Mouse (Mus musculus) embryonic facial prominence, embryonic 12.5 days (tissue): ENCODE results near the gene Trim71. TPM values are rescaled to one million over a fixed set of nuclear protein-coding genes. Genes with fewer than 3 reads are reported as not detected.
"Not testable (repeated sequence)": the region's sequence is repeated elsewhere in the genome, so short reads cannot be mapped to it uniquely, and the experiment has no call there.

Experiments
- ATAC-seq: fragments of 200-750 bp; cut with Nextera tagmentation; 2 replicates; pipeline ENCODE4 v1.8.0; 2017; ENCODE audit not compliant: insufficient number of reproducible peaks, insufficient read depth, low FRiP score, low TSS enrichment
- H3K27ac ChIP-seq: fragments of 300-500 bp; sonication (generic); 2 replicates; pipeline ENCODE4 v1.5.1; 2016; ENCODE audit warnings: mild to moderate bottlenecking
- H3K27me3 ChIP-seq: fragments of 300-500 bp; sonication (generic); 2 replicates; pipeline ENCODE4 v1.6.1; 2016; ENCODE audit warnings: mild to moderate bottlenecking, moderate library complexity
- H3K36me3 ChIP-seq: fragments of 300-500 bp; sonication (generic); 2 replicates; pipeline ENCODE4 v1.6.1; 2016; ENCODE audit warnings: mild to moderate bottlenecking
- H3K4me1 ChIP-seq: fragments of 300-500 bp; sonication (generic); 2 replicates; pipeline ENCODE4 v1.6.1; 2016
- H3K4me2 ChIP-seq: fragments of 300-500 bp; sonication (generic); replicated peaks from 2 replicates; pipeline ENCODE4 v1.6.1; 2016; ENCODE audit warnings: mild to moderate bottlenecking, moderate library complexity
- H3K4me3 ChIP-seq: fragments of 300-500 bp; sonication (generic); 2 replicates; pipeline ENCODE4 v1.5.1; 2016; ENCODE audit warnings: mild to moderate bottlenecking
- H3K9ac ChIP-seq: fragments of 300-500 bp; sonication (generic); 2 replicates; pipeline ENCODE4 v1.6.1; 2016; ENCODE audit warnings: mild to moderate bottlenecking, moderate library complexity
- H3K9me3 ChIP-seq: fragments of 300-500 bp; sonication (generic); 2 replicates; pipeline ENCODE4 v1.6.1; 2016; ENCODE audit warnings: mild to moderate bottlenecking, moderate library complexity
- whole genome bisulfite sequencing: fragments of 180-500 bp; shearing (Covaris S2); methylation state at CpG from one replicate; pipeline ENCODE4 v1.1.7; 2016; 5-methylcytosine and 5-hydroxymethylcytosine counted together
- polyA plus RNA-seq: library from polyadenylated mRNA; unstranded; fragments of >200 nt; fragmentation: Nextera tagmentation; extraction: Ambion mirVana; gene quantifications from 2 replicates; pipeline ENCODE4 v1.2.1, GENCODE M21; 2016

The Trim71 gene
- polyA plus RNA-seq, 1 experiment from 2014 or later = 0.95 TPM

- WGBS = 64% methylated on average over 5 of the region's 5 CpGs
- Histone ChIP-seq H3K36me3 (no peaks in the 10 kb centered on the region), H3K4me1 (peaks cover 16% of the 10 kb centered on the region), H3K9me3 (no peaks in the 10 kb centered on the region), H3K27ac (no peak overlapping the region), H3K9ac (no peak overlapping the region), H3K4me2 (no peak overlapping the region), H3K27me3 (no peaks in the 10 kb centered on the region), H3K4me3 (no peak overlapping the region)
- ATAC-seq = no peak
Observed at GRCm38 (mm10) chr9:114522041-114522440, 42.1 kb downstream of the Trim71 start.

- H3K27me3 ChIP-seq, ATAC-seq, H3K4me3 ChIP-seq, H3K4me1 ChIP-seq, H3K27ac ChIP-seq, H3K9ac ChIP-seq, H3K4me2 ChIP-seq, H3K36me3 ChIP-seq, H3K9me3 ChIP-seq: not testable (repeated sequence)
- WGBS = 73% methylated on average over 4 of the region's 4 CpGs
Observed at GRCm38 (mm10) chr9:114520529-114520928, 43.6 kb downstream of the Trim71 start.

- 71% methylated on average over 9 of the region's 9 CpGs for WGBS
Observed at GRCm38 (mm10) chr9:114518812-114519477, 45.2 kb downstream of the Trim71 start.

GRCm38 (mm10) chr9:114517924-114518497 is 46.2 kb downstream of the Trim71 start:
- peaks cover 12% of the 10 kb centered on the region for H3K9me3 ChIP-seq
- H3K4me3 ChIP-seq = no peak overlapping the region
- no peaks in the 10 kb centered on the region for H3K27me3 ChIP-seq
- ATAC-seq = no peak
- 83% methylated on average over 13 of the region's 13 CpGs for WGBS
- 0 out of 2 replicates have a peak, but pooled peaks cover 6% of the 10 kb centered on the region for H3K4me1 ChIP-seq
- H3K27ac ChIP-seq = no peak overlapping the region
- H3K4me2 ChIP-seq = no peak overlapping the region
- H3K36me3 ChIP-seq = peaks cover 11% of the 10 kb centered on the region
- no peak overlapping the region for H3K9ac ChIP-seq

More at GRCm38 (mm10) chr9:114518812-114519477, 45.2 kb downstream of the Trim71 start:
- Histone ChIP-seq H3K9me3 (peaks cover 2% of the 10 kb centered on the region; the same call in 1 of the 2 replicates), H3K4me2 (no peak overlapping the region), H3K9ac (no peak overlapping the region), H3K27me3 (no peaks in the 10 kb centered on the region), H3K4me1 (0 out of 2 replicates have a peak, but pooled peaks cover 6% of the 10 kb centered on the region), H3K4me3 (no peak overlapping the region), H3K27ac (no peak overlapping the region), H3K36me3 (peaks cover 1% of the 10 kb centered on the region)
- no peak for ATAC-seq

- WGBS = 77% methylated on average over 11 of the region's 11 CpGs
- 0 out of 2 replicates have a peak within 1 kb of the TSS, but pooled peaks have one; percentile 17 for H3K27ac ChIP-seq
- ATAC-seq = no peak
Observed at GRCm38 (mm10) chr9:114515364-114515763, 48.8 kb downstream of the Trim71 start, which contains the start of gene C130032M10Rik. C130032M10Rik (plus strand) TSS chr9:114515697.

GRCm38 (mm10) chr9:114512831-114513230 is 51.3 kb downstream of the Trim71 start:
- H3K4me3 ChIP-seq = no peak overlapping the region
- H3K27me3 ChIP-seq = no peaks in the 10 kb centered on the region
- H3K27ac ChIP-seq = no peak overlapping the region
- WGBS = 96% methylated on average over 21 of the region's 21 CpGs
- no peak overlapping the region for H3K9ac ChIP-seq
- no peak overlapping the region for H3K4me2 ChIP-seq
- H3K36me3 ChIP-seq = peaks cover 24% of the 10 kb centered on the region
- H3K4me1 ChIP-seq = 0 out of 2 replicates have a peak, but pooled peaks cover 6% of the 10 kb centered on the region
- peaks cover 17% of the 10 kb centered on the region for H3K9me3 ChIP-seq
- ATAC-seq = no peak

More at GRCm38 (mm10) chr9:114515364-114515763, 48.8 kb downstream of the Trim71 start, which contains the start of gene C130032M10Rik:
- Histone ChIP-seq H3K4me2 (no peak within 1 kb of the TSS), H3K9ac (no peak within 1 kb of the TSS), H3K4me3 (no peak within 1 kb of the TSS), H3K4me1 (0 out of 2 replicates have a peak, but pooled peaks cover 6% of the 10 kb centered on the region), H3K27me3 (no peaks in the 10 kb centered on the region), H3K36me3 (peaks cover 21% of the 10 kb centered on the region), H3K9me3 (peaks cover 17% of the 10 kb centered on the region)

GRCm38 (mm10) chr9:114509785-114510184 is 54.4 kb downstream of the Trim71 start:
- Histone ChIP-seq H3K4me2 (no peak overlapping the region), H3K27me3 (no peaks in the 10 kb centered on the region), H3K4me1 (no peaks in the 10 kb centered on the region), H3K9me3 (peaks cover 17% of the 10 kb centered on the region), H3K4me3 (no peak overlapping the region), H3K9ac (no peak overlapping the region), H3K36me3 (peaks cover 24% of the 10 kb centered on the region), H3K27ac (no peak overlapping the region)
- 93% methylated on average over 9 of the region's 9 CpGs for WGBS
- no peak for ATAC-seq

- H3K4me1 ChIP-seq = no peaks in the 10 kb centered on the region
- H3K27ac ChIP-seq = no peak overlapping the region
- ATAC-seq = no peak
- H3K4me3 ChIP-seq = no peak overlapping the region
- H3K4me2 ChIP-seq = no peak overlapping the region
- H3K9ac ChIP-seq = no peak overlapping the region
- H3K27me3 ChIP-seq = no peaks in the 10 kb centered on the region
- H3K9me3 ChIP-seq = no peaks in the 10 kb centered on the region
- 96% methylated on average over 9 of the region's 9 CpGs for WGBS
- peaks cover 8% of the 10 kb centered on the region; the same call in 1 of the 2 replicates for H3K36me3 ChIP-seq
Observed at GRCm38 (mm10) chr9:114507421-114507820, 56.7 kb downstream of the Trim71 start.

GRCm38 (mm10) chr9:114506564-114506963 is 57.6 kb downstream of the Trim71 start:
- no peak for ATAC-seq

GRCm38 (mm10) chr9:114504816-114505215 is 59.4 kb downstream of the Trim71 start, which contains the start of gene Ccr4:
Ccr4 (minus strand) TSS chr9:114504916.
- Histone ChIP-seq H3K27ac (no peak within 1 kb of the TSS), H3K4me1 (no peaks in the 10 kb centered on the region), H3K4me3 (no peak within 1 kb of the TSS), H3K27me3 (no peaks in the 10 kb centered on the region), H3K36me3 (0 out of 2 replicates have a peak, but pooled peaks cover 3% of the 10 kb centered on the region), H3K4me2 (no peak within 1 kb of the TSS), H3K9me3 (no peaks in the 10 kb centered on the region), H3K9ac (no peak within 1 kb of the TSS)
- ATAC-seq = no peak
- 91% methylated on average over 9 of the region's 9 CpGs for WGBS

More at GRCm38 (mm10) chr9:114506564-114506963, 57.6 kb downstream of the Trim71 start:
- Histone ChIP-seq H3K9ac (no peak overlapping the region), H3K4me3 (no peak overlapping the region), H3K36me3 (0 out of 2 replicates have a peak, but pooled peaks cover 3% of the 10 kb centered on the region), H3K9me3 (no peaks in the 10 kb centered on the region), H3K27ac (no peak overlapping the region), H3K4me1 (no peaks in the 10 kb centered on the region), H3K27me3 (no peaks in the 10 kb centered on the region), H3K4me2 (no peak overlapping the region)
- WGBS = 82% methylated on average over 4 of the region's 4 CpGs

GRCm38 (mm10) chr9:114502711-114503427 is 61.3 kb downstream of the Trim71 start:
- Histone ChIP-seq H3K27ac (no peak overlapping the region), H3K9me3 (no peaks in the 10 kb centered on the region), H3K27me3 (no peaks in the 10 kb centered on the region), H3K9ac (no peak overlapping the region), H3K4me2 (no peak overlapping the region), H3K4me3 (no peak overlapping the region), H3K36me3 (no peaks in the 10 kb centered on the region), H3K4me1 (0 out of 2 replicates have a peak, but pooled peaks cover 3% of the 10 kb centered on the region)
- no peak for ATAC-seq
- WGBS = 70% methylated on average over 15 of the region's 15 CpGs
